Mouse (Mus musculus): ENCODE measurements around the gene Srsf12. TPM values are rescaled to one million over a fixed set of nuclear protein-coding genes. Genes with fewer than 3 reads are reported as not detected.
A peak's percentile ranks its signal among the peaks of the same experiment; 100 is the strongest.

Gene Srsf12
- polyA plus RNA-seq, 1 experiment: 0.36 TPM

DNA sequence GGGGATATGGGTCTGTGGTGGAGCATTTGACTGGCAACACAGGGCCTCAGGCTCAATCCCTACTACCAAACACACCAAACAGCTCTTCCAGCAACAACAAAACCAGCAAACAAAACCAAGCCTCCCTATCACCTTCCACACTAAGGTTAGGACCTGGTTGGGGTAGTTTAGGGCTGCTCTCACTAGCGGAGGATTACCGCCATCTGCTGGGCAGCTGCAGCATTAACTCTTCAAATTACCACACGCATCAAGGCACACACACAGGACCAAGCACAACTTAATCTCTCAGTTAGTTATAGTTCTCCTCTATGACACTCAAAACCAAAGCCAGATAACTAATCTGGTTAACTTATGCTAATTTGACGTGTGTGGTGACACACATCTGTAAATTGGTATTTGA is 4.1 kb upstream of the Srsf12 start:
- H3K27ac ChIP-seq (ENCODE audit: insufficient read depth, low read depth, low read length): no peak overlapping the region

GRCm38 (mm10) chr4:33207551-33207950 is 1.2 kb upstream of the Srsf12 start:
- TF ChIP-seq POLR2A (IDR thresholded peaks at IDR 0.05; ENCODE audit: low read depth, low read length): no peak
- TF ChIP-seq CTCF (conservative IDR thresholded peaks at IDR 0.05; ENCODE audit: insufficient read depth, insufficient read length, low read depth, low read length): no peak
- H3K4me1 ChIP-seq (ENCODE audit: control insufficient read depth, insufficient read depth, low read length): no peaks in the 10 kb centered on the region
- WGBS: 66% methylated on average over 2 of the region's 2 CpGs
- H3K27me3 ChIP-seq (replicated peaks; ENCODE audit: control insufficient read depth, insufficient read depth, low read length): no peaks in the 10 kb centered on the region
- H3K4me3 ChIP-seq (ENCODE audit: insufficient read depth, low read depth, low read length): no peak overlapping the region
- no peak overlapping the region for H3K27ac ChIP-seq (ENCODE audit: insufficient read depth, low read depth, low read length)
- no peak for DNase-seq
- H3K36me3 ChIP-seq (ENCODE audit: control insufficient read depth, insufficient read depth, low read length): no peaks in the 10 kb centered on the region

More for the DNA sequence above, 4.1 kb upstream of the Srsf12 start:
- 16% methylated on average over 4 of the region's 4 CpGs for WGBS
- peak; percentile 73 for DNase-seq
- Histone ChIP-seq H3K36me3 (ENCODE audit: control insufficient read depth, insufficient read depth, low read length) (no peaks in the 10 kb centered on the region), H3K4me3 (ENCODE audit: insufficient read depth, low read depth, low read length) (no peak overlapping the region), H3K4me1 (ENCODE audit: control insufficient read depth, insufficient read depth, low read length) (no peaks in the 10 kb centered on the region), H3K27me3 (replicated peaks; ENCODE audit: control insufficient read depth, insufficient read depth, low read length) (no peaks in the 10 kb centered on the region)
- no peak for TF ChIP-seq POLR2A (IDR thresholded peaks at IDR 0.05; ENCODE audit: low read depth, low read length)
- TF ChIP-seq CTCF (conservative IDR thresholded peaks at IDR 0.05; ENCODE audit: insufficient read depth, insufficient read length, low read depth, low read length): peak; percentile 97

DNA sequence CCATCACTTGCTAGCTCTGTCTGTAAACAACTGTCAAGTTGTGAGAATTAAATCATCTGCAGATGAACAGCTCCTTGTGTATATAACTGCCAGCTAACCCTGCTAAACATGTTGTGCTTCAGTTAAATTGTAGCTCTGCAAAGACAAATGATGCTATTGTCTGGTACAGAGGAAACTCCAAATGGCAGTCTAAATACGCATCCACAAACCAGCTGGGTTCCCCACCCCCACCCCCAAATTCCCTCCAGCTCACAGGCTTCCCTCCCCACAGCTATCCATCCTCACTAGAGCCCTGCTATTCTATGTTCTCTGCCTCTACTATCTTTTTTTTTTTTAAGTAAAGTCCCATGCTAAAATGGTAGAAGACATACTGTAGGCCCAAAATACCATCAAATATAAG is 13.1 kb downstream of the Srsf12 start:
- no peaks in the 10 kb centered on the region for H3K4me1 ChIP-seq (ENCODE audit: control insufficient read depth, insufficient read depth, low read length)

GRCm38 (mm10) chr4:33224003-33224675 is 15.3 kb downstream of the Srsf12 start:
- Histone ChIP-seq H3K27me3 (replicated peaks; ENCODE audit: control insufficient read depth, insufficient read depth, low read length) (no peaks in the 10 kb centered on the region), H3K27ac (ENCODE audit: insufficient read depth, low read depth, low read length) (no peak overlapping the region), H3K4me1 (ENCODE audit: control insufficient read depth, insufficient read depth, low read length) (no peaks in the 10 kb centered on the region), H3K36me3 (ENCODE audit: control insufficient read depth, insufficient read depth, low read length) (no peaks in the 10 kb centered on the region), H3K4me3 (ENCODE audit: insufficient read depth, low read depth, low read length) (no peak overlapping the region)
- TF ChIP-seq POLR2A (IDR thresholded peaks at IDR 0.05; ENCODE audit: low read depth, low read length): no peak
- WGBS: 75% methylated on average over 7 of the region's 7 CpGs
- DNase-seq: no peak

More for the DNA sequence above, 13.1 kb downstream of the Srsf12 start:
- WGBS: 78% methylated on average over 1 of the region's 1 CpGs
- no peak for TF ChIP-seq POLR2A (IDR thresholded peaks at IDR 0.05; ENCODE audit: low read depth, low read length)
- TF ChIP-seq CTCF (conservative IDR thresholded peaks at IDR 0.05; ENCODE audit: insufficient read depth, insufficient read length, low read depth, low read length): no peak
- Histone ChIP-seq H3K4me3 (ENCODE audit: insufficient read depth, low read depth, low read length) (no peak overlapping the region), H3K36me3 (ENCODE audit: control insufficient read depth, insufficient read depth, low read length) (no peaks in the 10 kb centered on the region), H3K27ac (ENCODE audit: insufficient read depth, low read depth, low read length) (no peak overlapping the region), H3K27me3 (replicated peaks; ENCODE audit: control insufficient read depth, insufficient read depth, low read length) (no peaks in the 10 kb centered on the region)
- no peak for DNase-seq

GRCm38 (mm10) chr4:33227164-33227563 is 18.4 kb downstream of the Srsf12 start:
- Histone ChIP-seq H3K27ac (ENCODE audit: insufficient read depth, low read depth, low read length) (no peak overlapping the region), H3K27me3 (replicated peaks; ENCODE audit: control insufficient read depth, insufficient read depth, low read length) (no peaks in the 10 kb centered on the region), H3K36me3 (ENCODE audit: control insufficient read depth, insufficient read depth, low read length) (no peaks in the 10 kb centered on the region), H3K4me3 (ENCODE audit: insufficient read depth, low read depth, low read length) (no peak overlapping the region), H3K4me1 (ENCODE audit: control insufficient read depth, insufficient read depth, low read length) (no peaks in the 10 kb centered on the region)
- no peak for TF ChIP-seq CTCF (conservative IDR thresholded peaks at IDR 0.05; ENCODE audit: insufficient read depth, insufficient read length, low read depth, low read length)
- TF ChIP-seq POLR2A (IDR thresholded peaks at IDR 0.05; ENCODE audit: low read depth, low read length): no peak
- no peak for DNase-seq
- WGBS: 87% methylated on average over 7 of the region's 7 CpGs

- no peak overlapping the region for H3K4me3 ChIP-seq (ENCODE audit: insufficient read depth, low read depth, low read length)
- TF ChIP-seq CTCF (conservative IDR thresholded peaks at IDR 0.05; ENCODE audit: insufficient read depth, insufficient read length, low read depth, low read length) (no peak), POLR2A (IDR thresholded peaks at IDR 0.05; ENCODE audit: low read depth, low read length) (no peak)
- 65% methylated on average over 4 of the region's 4 CpGs for WGBS
- no peaks in the 10 kb centered on the region for H3K36me3 ChIP-seq (ENCODE audit: control insufficient read depth, insufficient read depth, low read length)
- no peak overlapping the region for H3K27ac ChIP-seq (ENCODE audit: insufficient read depth, low read depth, low read length)
- H3K27me3 ChIP-seq (replicated peaks; ENCODE audit: control insufficient read depth, insufficient read depth, low read length): no peaks in the 10 kb centered on the region
- no peaks in the 10 kb centered on the region for H3K4me1 ChIP-seq (ENCODE audit: control insufficient read depth, insufficient read depth, low read length)
- DNase-seq: no peak
Measured at GRCm38 (mm10) chr4:33229639-33230038, 20.8 kb downstream of the Srsf12 start.

- no peak overlapping the region for H3K27ac ChIP-seq (ENCODE audit: insufficient read depth, low read depth, low read length)
- H3K4me1 ChIP-seq (ENCODE audit: control insufficient read depth, insufficient read depth, low read length): no peaks in the 10 kb centered on the region
- TF ChIP-seq CTCF (conservative IDR thresholded peaks at IDR 0.05; ENCODE audit: insufficient read depth, insufficient read length, low read depth, low read length) (no peak), POLR2A (IDR thresholded peaks at IDR 0.05; ENCODE audit: low read depth, low read length) (no peak)
- no peaks in the 10 kb centered on the region for H3K27me3 ChIP-seq (replicated peaks; ENCODE audit: control insufficient read depth, insufficient read depth, low read length)
- no peak overlapping the region for H3K4me3 ChIP-seq (ENCODE audit: insufficient read depth, low read depth, low read length)
- DNase-seq: peak; percentile 45
- WGBS: 77% methylated on average over 18 of the region's 18 CpGs
- no peaks in the 10 kb centered on the region for H3K36me3 ChIP-seq (ENCODE audit: control insufficient read depth, insufficient read depth, low read length)
Measured at GRCm38 (mm10) chr4:33230881-33231280, 22.1 kb downstream of the Srsf12 start.

All from kidney, adult 2 months (tissue).